In genomic region chr8:79487597-79487996, GRCm38 (mm10) we compare ENCODE assay signal across 19 mouse cellular contexts.
DNase-seq lines count a peak whose midpoint lies in the region; ATAC-seq lines count a peak whose summit lies in the region.
"Had no signal": no experiment of that assay in that cellular context is flagged by ENCODE, and none has a peak within 500 bp of the region (broad histone marks: within the 10 kb centered on the region; RNA-seq: fewer than 3 reads in every experiment).

No protein-coding gene starts in this region.

- ATAC-seq in liver, embryonic 16.5 days (ENCODE audit: low read depth): peak; percentile 69
- no peak for ATAC-seq in liver, embryonic 12.5 days
- ATAC-seq: forebrain, embryonic 13.5 days; forebrain, embryonic 15.5 days; forebrain, postnatal 0 days had no signal

- H3K36me3 ChIP-seq in liver, embryonic 16.5 days (ENCODE audit: control insufficient read depth, insufficient read depth): no peaks in the 10 kb centered on the region
- no peaks in the 10 kb centered on the region for H3K36me3 ChIP-seq in liver, embryonic 12.5 days
- H3K36me3 ChIP-seq in embryonic facial prominence, embryonic 10.5 days (replicated peaks): no peaks in the 10 kb centered on the region
- H3K36me3 ChIP-seq in limb, embryonic 10.5 days: no peaks in the 10 kb centered on the region
- H3K36me3 ChIP-seq: embryonic facial prominence, embryonic 12.5 days; forebrain, embryonic 15.5 days had no signal

- no peaks in the 10 kb centered on the region for H3K27me3 ChIP-seq in liver, embryonic 16.5 days (ENCODE audit: control insufficient read depth, insufficient read depth, low read depth, low read length)
- H3K27me3 ChIP-seq in liver, embryonic 12.5 days (replicated peaks): no peaks in the 10 kb centered on the region
- H3K27me3 ChIP-seq in embryonic facial prominence, embryonic 10.5 days (replicated peaks; ENCODE audit: low read depth, poor library complexity, severe bottlenecking): no peaks in the 10 kb centered on the region
- H3K27me3 ChIP-seq in limb, embryonic 10.5 days (ENCODE audit: low read depth, poor library complexity, severe bottlenecking): no peaks in the 10 kb centered on the region
- H3K27me3 ChIP-seq: embryonic facial prominence, embryonic 12.5 days; forebrain, embryonic 13.5 days; forebrain, embryonic 15.5 days had no signal

- peak; percentile 6 for DNase-seq in embryonic facial prominence, embryonic 10.5 days (ENCODE audit: low spot score)
- DNase-seq in limb, embryonic 10.5 days (ENCODE audit: low spot score): peak; percentile 27
- no peak for DNase-seq in kidney, adult 9 months
- DNase-seq: adrenal gland, adult 2 months; adrenal gland, postnatal 10 days; adrenal gland, postnatal 25 days; cerebellum, adult 11 months; cerebellum, adult 18-20 months; cerebellum, adult 8-10 months; cerebellum, adult 9-11 months; cerebellum, postnatal 14 days; cerebellum, postnatal 36 days; embryo, embryonic 11 days; forebrain, postnatal 0 days had no signal

- no peak overlapping the region for H3K27ac ChIP-seq in liver, embryonic 16.5 days (ENCODE audit: low read length)
- no peak overlapping the region for H3K27ac ChIP-seq in liver, embryonic 12.5 days
- H3K27ac ChIP-seq in embryonic facial prominence, embryonic 10.5 days (replicated peaks): no peak overlapping the region
- H3K27ac ChIP-seq in limb, embryonic 10.5 days: no peak overlapping the region
- H3K27ac ChIP-seq: embryonic facial prominence, embryonic 12.5 days; forebrain, embryonic 13.5 days; forebrain, embryonic 15.5 days had no signal

- H3K4me3 ChIP-seq in liver, embryonic 16.5 days (ENCODE audit: low read depth, low read length): no peak overlapping the region
- H3K4me3 ChIP-seq in liver, embryonic 12.5 days: no peak overlapping the region
- H3K4me3 ChIP-seq in embryonic facial prominence, embryonic 10.5 days: no peak overlapping the region
- no peak overlapping the region for H3K4me3 ChIP-seq in limb, embryonic 10.5 days
- H3K4me3 ChIP-seq: embryonic facial prominence, embryonic 12.5 days; forebrain, embryonic 13.5 days; forebrain, embryonic 15.5 days had no signal

- no peaks in the 10 kb centered on the region for H3K9me3 ChIP-seq in liver, embryonic 16.5 days (replicated peaks; ENCODE audit: control insufficient read depth, low read length)
- no peaks in the 10 kb centered on the region for H3K9me3 ChIP-seq in liver, embryonic 12.5 days (replicated peaks)
- H3K9me3 ChIP-seq in embryonic facial prominence, embryonic 10.5 days: no peaks in the 10 kb centered on the region
- H3K9me3 ChIP-seq in limb, embryonic 10.5 days (replicated peaks): no peaks in the 10 kb centered on the region
- H3K9me3 ChIP-seq: embryonic facial prominence, embryonic 12.5 days; forebrain, embryonic 13.5 days; forebrain, embryonic 15.5 days had no signal

- 57% methylated on average over 6 of the region's 6 CpGs for WGBS in liver, embryonic 16.5 days (ENCODE audit: insufficient replicate concordance)
- 69% methylated on average over 6 of the region's 6 CpGs for WGBS in liver, embryonic 12.5 days (ENCODE audit: insufficient replicate concordance)
- WGBS in embryonic facial prominence, embryonic 10.5 days: 85% methylated on average over 6 of the region's 6 CpGs
- 88% methylated on average over 6 of the region's 6 CpGs for WGBS in limb, embryonic 10.5 days

- H3K4me1 ChIP-seq in liver, embryonic 16.5 days (ENCODE audit: control insufficient read depth, low read depth, low read length): no peaks in the 10 kb centered on the region
- no peaks in the 10 kb centered on the region for H3K4me1 ChIP-seq in liver, embryonic 12.5 days
- H3K4me1 ChIP-seq in embryonic facial prominence, embryonic 10.5 days: peaks cover 11% of the 10 kb centered on the region
- peaks cover 5% of the 10 kb centered on the region; the same call in 1 of the 2 replicates for H3K4me1 ChIP-seq in limb, embryonic 10.5 days
- H3K4me1 ChIP-seq: embryonic facial prominence, embryonic 12.5 days had no signal

- no peak overlapping the region for H3K9ac ChIP-seq in liver, embryonic 16.5 days (ENCODE audit: low read depth, low read length)
- no peak overlapping the region for H3K9ac ChIP-seq in liver, embryonic 12.5 days
- H3K9ac ChIP-seq: embryonic facial prominence, embryonic 12.5 days; forebrain, embryonic 13.5 days; forebrain, embryonic 15.5 days; forebrain, postnatal 0 days had no signal

- H3K4me2 ChIP-seq in liver, embryonic 16.5 days (ENCODE audit: low read depth, low read length): no peak overlapping the region
- H3K4me2 ChIP-seq in liver, embryonic 12.5 days: no peak overlapping the region
- H3K4me2 ChIP-seq: embryonic facial prominence, embryonic 12.5 days; forebrain, embryonic 13.5 days; forebrain, embryonic 15.5 days had no signal
